Mouse (Mus musculus): ENCODE results near the gene Gm10639.
"Not testable (repeated sequence)": the region's sequence is repeated elsewhere in the genome, so short reads cannot be mapped to it uniquely, and the experiment has no call there.

Gm10639 gene

DNA sequence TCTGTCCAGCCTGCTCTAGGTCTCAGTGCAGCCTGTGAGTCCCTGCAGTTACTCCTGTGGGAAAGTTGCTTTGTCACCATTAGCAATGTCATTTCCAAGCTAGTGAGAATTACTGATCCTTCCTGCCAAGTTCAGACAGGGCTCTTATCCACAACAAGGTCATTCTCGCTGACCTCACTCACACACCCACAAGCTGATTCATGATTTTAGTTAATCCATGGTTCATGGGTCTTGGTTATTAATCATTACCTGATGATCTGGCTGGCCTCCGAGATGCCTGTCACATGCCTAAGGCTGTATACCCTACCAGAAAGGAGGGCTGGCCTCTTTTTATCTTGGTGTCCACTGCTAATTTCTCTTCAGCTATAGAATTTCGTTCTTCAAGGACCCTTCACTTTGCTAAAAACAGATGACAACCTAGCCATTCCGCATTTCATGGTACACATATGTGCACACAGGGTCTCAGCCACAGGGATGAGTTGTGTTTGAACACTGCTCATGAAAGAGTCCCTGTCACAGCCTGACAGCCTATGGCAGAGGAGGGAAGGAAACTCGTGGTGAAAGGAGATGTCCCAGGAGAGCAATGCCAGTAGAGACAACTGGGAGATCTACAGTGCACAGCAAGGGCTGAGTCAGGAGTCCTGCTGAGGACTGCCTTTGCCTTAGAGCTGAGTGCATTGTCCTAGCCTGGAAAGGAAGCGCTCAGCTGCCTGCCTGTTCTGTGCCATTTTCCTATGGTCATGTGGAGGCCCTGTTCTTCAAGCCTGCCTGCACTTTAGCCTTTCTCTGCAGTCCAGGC lies 58.7 kb downstream of the Gm10639 start:
- DNase-seq (ENCODE audit: low spot score): not testable (repeated sequence)

DNA sequence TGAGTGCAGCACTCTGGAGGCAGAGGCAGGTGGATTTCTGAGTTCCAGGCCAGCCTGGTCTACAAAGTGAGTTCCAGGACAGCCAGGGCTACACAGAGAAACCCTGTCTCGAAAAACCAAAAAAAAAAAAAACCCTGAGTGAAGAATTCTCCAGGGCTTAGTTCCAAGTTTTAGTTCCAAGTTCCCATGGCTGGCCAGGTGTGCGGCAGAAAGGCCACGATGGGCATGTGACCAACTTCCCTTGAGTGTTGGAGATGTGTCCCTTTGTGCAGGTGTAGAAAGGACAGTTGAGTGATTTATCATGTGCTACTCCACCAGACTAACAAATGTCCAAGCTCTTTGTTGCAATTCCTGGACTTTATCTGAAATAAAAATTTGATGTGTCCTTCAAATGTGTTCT lies 59.4 kb downstream of the Gm10639 start:
- DNase-seq (ENCODE audit: low spot score): not testable (repeated sequence)

DNA sequence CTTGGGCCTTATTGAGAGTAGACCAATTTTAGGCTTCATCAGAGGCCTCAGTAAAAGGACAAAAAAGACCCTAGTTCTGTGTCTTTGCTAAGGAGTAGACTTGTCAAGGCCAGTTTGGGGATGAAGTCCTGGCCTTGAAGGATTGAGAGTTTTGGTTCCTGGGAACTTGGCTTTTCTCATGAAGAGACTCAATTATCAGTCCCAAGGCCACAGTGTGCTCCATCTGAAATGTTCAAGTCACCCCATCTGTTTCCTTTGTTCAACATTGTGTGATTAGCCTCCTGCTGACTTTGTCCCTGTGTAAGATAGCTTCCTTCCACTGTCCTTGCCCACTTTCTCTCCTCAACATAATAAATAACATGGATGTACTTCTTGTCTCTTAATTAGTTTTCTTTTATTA lies 60.3 kb downstream of the Gm10639 start:
- DNase-seq (ENCODE audit: low spot score): not testable (repeated sequence)

DNA sequence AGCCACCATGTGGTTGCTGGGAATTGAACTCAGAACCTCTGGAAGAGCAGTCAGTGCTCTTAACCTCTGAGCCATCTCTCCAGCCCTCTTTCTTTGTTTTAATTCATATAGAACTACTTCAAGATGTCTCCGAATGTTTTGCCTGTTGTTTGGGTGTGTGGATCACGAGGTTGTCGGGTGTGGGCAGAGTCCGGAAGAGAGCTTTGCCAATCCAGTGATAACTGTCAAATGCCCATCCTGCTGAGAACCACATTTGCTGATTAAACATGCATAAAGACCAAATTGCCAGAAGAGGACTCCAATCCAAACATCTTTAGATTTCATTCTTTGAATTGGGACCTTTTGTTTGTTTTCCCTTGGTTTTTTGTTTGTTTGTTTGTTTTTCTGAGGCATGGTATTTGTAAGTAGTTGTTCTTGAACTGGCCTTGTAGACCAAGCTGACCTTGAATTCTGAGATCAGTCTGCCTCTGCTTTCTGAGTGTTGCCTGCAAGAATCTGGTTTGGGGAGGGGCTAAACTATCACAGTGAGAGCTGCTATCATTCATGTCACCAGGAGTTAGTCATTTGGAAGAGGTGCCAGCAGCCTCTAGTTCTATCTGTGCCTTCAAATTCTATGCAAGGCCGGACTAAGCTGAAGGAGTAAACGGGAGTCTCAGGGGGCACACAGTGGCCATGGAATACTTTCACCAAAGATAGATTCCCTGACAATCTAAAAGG lies 61.9 kb downstream of the Gm10639 start:
- no peak for DNase-seq (ENCODE audit: low spot score)

All from urinary bladder, postnatal 25 days (tissue).